Mouse (Mus musculus) CH12F3 (cell line): Measurements from ENCODE around the gene Ap1s1.

Experiments
- in situ Hi-C: fragments of 300-500 bp; cut with MboI; formaldehyde crosslinking; loops from 2 replicates; pipeline ENCODE4 v1.14.3; 2020; ENCODE audit warnings: low sequenced_read_pairs

Gene Ap1s1

DNA sequence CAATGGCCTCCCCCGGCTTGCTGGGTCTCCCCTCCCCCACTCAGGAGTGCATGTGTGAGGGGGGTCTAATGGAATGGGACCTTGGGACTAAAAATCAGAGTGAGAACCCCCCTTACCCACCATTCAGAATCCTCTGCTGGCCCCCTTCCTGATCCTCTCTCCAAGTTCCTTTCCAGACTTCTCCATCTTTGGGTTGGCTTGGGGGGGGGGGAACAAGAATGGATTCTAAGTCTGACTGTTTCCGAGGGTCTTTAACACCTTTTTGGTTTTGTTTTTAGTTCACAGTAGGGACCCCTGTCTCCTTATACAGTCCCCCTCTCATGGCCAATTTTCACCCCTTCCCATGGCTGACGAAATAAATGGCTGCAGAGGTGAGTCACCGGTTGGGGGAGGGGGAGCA lies 19.8 kb downstream of the Ap1s1 start, which contains the start of gene Vgf:
Vgf (plus strand) TSS at position 301 of the 400 bp plus-strand sequence.
- in situ Hi-C loops, result no loop called here

- in situ Hi-C loops, result no loop called here
These were observed 20.8 kb downstream of the Ap1s1 start for GRCm38 (mm10) chr5:137025132-137025531.

- in situ Hi-C loops, result no loop called here
These were observed 21.6 kb downstream of the Ap1s1 start for GRCm38 (mm10) chr5:137024318-137024717.

DNA sequence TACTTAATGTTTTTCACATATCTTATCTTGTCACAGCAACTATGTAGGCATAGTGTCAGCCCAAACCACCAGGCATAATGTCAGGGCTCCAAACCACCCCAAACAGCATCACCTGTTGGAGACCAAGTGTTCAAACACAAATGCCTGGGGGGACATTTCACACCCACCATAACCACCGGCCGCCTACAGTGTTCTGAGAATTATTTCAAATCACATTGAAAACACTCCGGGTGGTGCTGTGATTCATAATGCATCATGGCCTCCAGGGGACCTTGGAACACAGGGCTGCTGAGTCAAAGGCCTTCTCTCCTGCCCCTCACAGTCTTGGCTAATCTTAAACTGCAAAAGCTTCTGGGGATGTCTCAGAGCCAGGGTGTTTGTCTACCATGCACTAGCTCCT lies 30.0 kb downstream of the Ap1s1 start:
- in situ Hi-C loops, result no loop called here

DNA sequence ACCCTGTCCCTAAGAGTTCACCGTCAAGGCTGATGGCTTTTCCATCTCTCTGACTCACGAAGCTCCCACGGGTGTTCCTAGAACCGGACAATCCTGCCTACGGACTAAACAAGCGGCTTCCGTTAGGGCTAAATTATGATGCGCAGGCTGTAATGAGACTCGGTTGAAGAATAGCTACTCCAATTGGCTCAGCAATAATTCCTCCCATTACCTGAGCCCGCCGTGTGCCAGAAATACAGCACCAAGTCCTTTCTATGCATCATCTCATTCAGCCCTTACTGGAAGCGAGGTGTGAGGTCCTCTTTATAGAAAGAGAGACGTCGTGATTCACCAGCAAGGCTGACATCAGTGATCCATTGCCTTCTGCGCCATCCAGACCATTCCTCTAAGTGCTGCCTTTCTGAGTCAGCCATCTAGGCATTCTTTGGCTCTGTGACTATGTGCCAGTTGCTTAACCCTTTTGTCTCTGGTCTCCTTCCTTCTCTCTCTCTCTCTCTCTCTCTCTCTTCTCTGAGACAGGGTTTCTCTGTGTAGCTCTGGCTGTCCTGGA lies 33.5 kb downstream of the Ap1s1 start:
- in situ Hi-C loops, result no loop called here

- in situ Hi-C loops, result no loop called here
These were observed 35.9 kb downstream of the Ap1s1 start for GRCm38 (mm10) chr5:137009988-137010387.

- in situ Hi-C loops, result no loop called here
These were observed 38.7 kb downstream of the Ap1s1 start for GRCm38 (mm10) chr5:137007276-137007675.

GRCm38 (mm10) chr5:137000612-137001011 lies 45.3 kb downstream of the Ap1s1 start:
- in situ Hi-C loops, result no loop called here

DNA sequence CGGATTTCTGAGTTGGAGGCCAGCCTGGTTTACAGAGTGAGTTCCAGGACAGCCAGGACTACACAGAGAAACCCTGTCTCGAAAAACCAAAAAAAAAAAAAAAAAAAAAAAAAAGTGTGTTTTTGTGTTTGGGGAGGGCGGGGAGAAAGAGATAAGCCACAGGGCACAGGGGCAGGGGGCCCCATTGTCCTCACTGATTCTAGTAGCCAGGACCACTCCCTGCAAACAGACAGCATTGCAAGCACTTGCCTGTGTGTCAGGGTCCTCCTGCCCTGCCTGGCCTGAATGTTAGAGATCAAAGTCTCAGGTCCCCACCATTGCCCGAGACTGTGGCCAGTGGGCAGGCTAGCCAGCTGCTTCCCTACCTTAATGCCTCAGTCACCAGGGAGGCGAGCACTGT lies 46.5 kb downstream of the Ap1s1 start:
- in situ Hi-C loops, result no loop called here

- in situ Hi-C loops, result no loop called here
These were observed 56.1 kb downstream of the Ap1s1 start for GRCm38 (mm10) chr5:136989801-136990200.

DNA sequence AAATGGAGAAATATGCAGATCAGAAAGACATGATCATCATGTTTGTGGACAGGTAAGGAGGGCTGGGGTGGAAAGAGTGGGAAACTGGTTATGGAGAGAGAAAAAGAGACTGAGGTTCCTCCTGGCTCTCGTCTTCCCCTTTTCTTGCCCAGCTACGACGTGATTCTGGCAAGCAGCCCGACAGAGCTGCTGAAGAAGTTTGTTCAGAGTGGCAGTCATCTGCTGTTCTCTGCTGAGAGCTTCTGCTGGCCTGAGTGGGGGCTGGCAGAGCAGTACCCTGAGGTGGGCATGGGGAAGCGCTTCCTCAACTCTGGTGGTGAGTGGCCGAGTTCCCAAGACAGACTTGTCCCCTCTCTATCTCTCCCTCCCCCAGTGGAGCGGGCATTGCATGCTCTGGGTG lies 57.5 kb downstream of the Ap1s1 start:
- in situ Hi-C loops, result no loop called here

GRCm38 (mm10) chr5:136987934-136988271 lies 58.0 kb downstream of the Ap1s1 start, which contains the start of gene Znhit1:
Gene Znhit1 (minus strand): TSS chr5:136988021.
- in situ Hi-C loops, result no loop called here

GRCm38 (mm10) chr5:136987138-136987933 lies 58.6 kb downstream of the Ap1s1 start:
- in situ Hi-C loops, result no loop called here

DNA sequence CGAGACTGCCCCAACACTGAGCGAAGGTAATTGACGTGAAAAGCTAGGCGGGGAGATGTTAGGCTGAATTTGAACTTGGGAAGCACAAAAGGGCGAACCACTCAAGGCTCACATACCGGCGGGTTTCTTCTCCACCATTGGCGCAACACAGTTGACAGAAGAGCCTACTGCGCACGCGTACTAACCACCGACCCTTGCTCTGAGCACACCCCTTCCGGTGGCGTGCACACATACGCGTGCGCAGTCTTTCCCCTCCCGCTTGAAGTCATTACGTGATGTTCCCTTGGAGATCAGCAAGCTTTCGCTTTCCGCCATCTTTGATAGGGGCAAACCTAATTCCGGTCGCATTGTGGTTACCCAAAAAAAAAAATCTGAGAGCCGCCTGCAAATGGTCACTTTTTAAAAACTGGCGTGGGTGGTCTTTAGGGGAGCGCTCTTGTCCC lies 59.2 kb downstream of the Ap1s1 start, which contains the start of gene Plod3:
Plod3 (plus strand) TSS at position 325 of the 443 bp plus-strand sequence.
- in situ Hi-C loops, result no loop called here
